Comparison of ENCODE assay signal across 8 mouse cellular contexts in the genomic region with DNA sequence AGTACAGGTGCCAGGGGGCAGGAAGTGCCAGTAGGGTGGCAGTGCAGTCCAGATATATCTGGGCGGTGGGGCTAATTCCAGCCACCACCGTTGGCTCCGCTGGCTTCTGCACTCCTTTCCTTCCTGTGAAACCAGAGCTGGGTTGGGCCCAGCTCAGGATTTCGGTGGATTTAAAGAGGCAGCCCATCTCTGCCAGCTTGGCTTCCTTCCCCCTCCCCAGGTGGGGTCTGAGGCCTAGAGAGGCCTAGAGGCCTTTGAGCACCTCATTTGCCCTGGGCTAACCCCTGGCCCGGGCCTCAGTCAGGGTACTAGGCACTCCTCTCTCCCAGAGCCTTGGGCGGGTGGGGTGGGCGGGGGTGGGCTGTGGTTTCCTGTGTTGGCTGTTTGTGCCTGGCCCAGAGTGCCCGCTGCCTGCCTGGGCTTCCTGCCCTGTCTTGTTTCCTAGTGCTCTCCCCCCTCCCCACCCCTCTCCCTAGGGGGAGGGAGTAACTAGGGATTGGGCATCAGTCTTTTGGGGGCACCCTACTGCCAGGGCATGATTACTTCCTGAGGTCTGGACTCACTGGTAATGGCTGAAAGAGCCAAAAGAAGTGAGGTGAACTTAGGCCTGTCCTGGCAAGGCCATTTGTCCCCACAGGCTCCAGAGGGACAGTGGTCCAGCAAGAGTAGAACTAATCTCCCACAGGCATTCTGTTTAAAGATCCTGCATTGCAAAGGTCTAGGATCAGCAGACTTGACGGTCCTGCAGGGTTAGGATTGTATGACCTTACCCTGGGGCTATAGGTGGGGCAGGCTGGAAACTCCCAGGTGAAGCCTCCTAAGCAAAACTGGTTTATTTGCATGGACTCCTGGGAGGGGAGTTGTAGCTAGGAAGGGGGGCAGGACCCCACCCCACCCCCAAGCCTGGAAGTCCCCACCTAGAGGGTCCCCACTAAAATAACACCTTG. TPM values are rescaled to one million over a fixed set of nuclear protein-coding genes. Genes with fewer than 3 reads are reported as not detected.
DNase-seq lines count a peak whose midpoint lies in the region; ATAC-seq lines count a peak whose summit lies in the region.

No protein-coding gene starts in this region.

- intact Hi-C loops in left cerebral cortex, postnatal 25 days (cut with DNase I), result no loop called here
- intact Hi-C loops in left cerebral cortex, postnatal 10 days (cut with DNase I), result no loop called here

- WGBS in embryonic facial prominence, embryonic 15.5 days, result 19% methylated on average over 9 of the region's 9 CpGs

- H3K9ac ChIP-seq in embryonic facial prominence, embryonic 15.5 days, result no peak overlapping the region

- no peaks in the 10 kb centered on the region for H3K9me3 ChIP-seq in embryonic facial prominence, embryonic 15.5 days (replicated peaks)

- peaks cover 98% of the 10 kb centered on the region for H3K4me1 ChIP-seq in embryonic facial prominence, embryonic 15.5 days

- ATAC-seq in embryonic facial prominence, embryonic 15.5 days (ENCODE audit: insufficient number of reproducible peaks, low FRiP score, low TSS enrichment, low read depth), result no peak
- no peak for ATAC-seq in erythroblast, adult 5-6 weeks (replicated peaks; ENCODE audit: low FRiP score, poor library complexity, severe bottlenecking)

- H3K27me3 ChIP-seq in embryonic facial prominence, embryonic 15.5 days, result no peaks in the 10 kb centered on the region

- H3K36me3 ChIP-seq in embryonic facial prominence, embryonic 15.5 days, result 0 out of 2 replicates have a peak, but pooled peaks cover 6% of the 10 kb centered on the region

- peak overlapping the region; percentile 36 for H3K4me2 ChIP-seq in embryonic facial prominence, embryonic 15.5 days (replicated peaks)

- H3K27ac ChIP-seq in embryonic facial prominence, embryonic 15.5 days (replicated peaks), result peak overlapping the region; percentile 98

- peak; percentile 26 to 49 for DNase-seq in left cerebral cortex, postnatal 25 days (ENCODE audit: low spot score in 2 of 2)
- DNase-seq in left cerebral cortex, postnatal 10 days (ENCODE audit: extremely low spot score in 1 of 2, low spot score in 2 of 2), result no peak
- DNase-seq in T-cell, adult 2 months (ENCODE audit: low spot score), result peak; percentile 45
- DNase-seq in induced T-regulatory cell, adult 2 months (ENCODE audit: low read depth), result peak; percentile 70
- DNase-seq in lung, postnatal 10 days, result peak; percentile 76
- DNase-seq in layer of hippocampus, postnatal 36 days, result no peak

- H3K4me3 ChIP-seq in embryonic facial prominence, embryonic 15.5 days (replicated peaks), result peak overlapping the region; percentile 14; the same call in 1 of the 2 replicates

RNA-seq across cellular contexts. Expression of a gene that starts 12.5 kb away (rescaled TPM):
- 10 to 100 TPM; 60.3 to 60.9 TPM for total RNA-seq in left cerebral cortex, postnatal 25 days (2021)
- 10 to 100 TPM; 85.4 to 98.1 TPM for total RNA-seq in left cerebral cortex, postnatal 10 days (2021)
- polyA plus RNA-seq in embryonic facial prominence, embryonic 15.5 days (2015; fragmentation: Nextera tagmentation; extraction: Ambion mirVana), result 21.2 and 21.8 TPM in 2 replicates
- 0.77 and 0.84 TPM in 2 replicates for total RNA-seq in erythroblast, adult 5-6 weeks (2015; ENCODE audit: low replicate concordance)
- total RNA-seq in erythroblast, adult 5-6 weeks (2017; ENCODE audit: low replicate concordance), result 0.42 and 2.8 TPM in 2 replicates
- 10 to 100 TPM; 70.9 to 75.7 TPM for total RNA-seq in layer of hippocampus, postnatal 36 days (2021)

RNA-seq across cellular contexts. Expression of a gene that starts 40.4 kb away (rescaled TPM):
- total RNA-seq in left cerebral cortex, postnatal 25 days (2021), result not detected
- total RNA-seq in left cerebral cortex, postnatal 10 days (2021), result not detected
- 2.1 and 3.3 TPM in 2 replicates for polyA plus RNA-seq in embryonic facial prominence, embryonic 15.5 days (2015; fragmentation: Nextera tagmentation; extraction: Ambion mirVana)
- not detected in 2 replicates for total RNA-seq in erythroblast, adult 5-6 weeks (2015; ENCODE audit: low replicate concordance)
- not detected in 2 replicates for total RNA-seq in erythroblast, adult 5-6 weeks (2017; ENCODE audit: low replicate concordance)
- total RNA-seq in layer of hippocampus, postnatal 36 days (2021), result not detected

RNA-seq across cellular contexts. Expression of a gene that starts 54.2 kb away (rescaled TPM):
- not detected for total RNA-seq in left cerebral cortex, postnatal 25 days (2021)
- total RNA-seq in left cerebral cortex, postnatal 10 days (2021), result not detected
- polyA plus RNA-seq in embryonic facial prominence, embryonic 15.5 days (2015; fragmentation: Nextera tagmentation; extraction: Ambion mirVana), result not detected in 2 replicates
- total RNA-seq in erythroblast, adult 5-6 weeks (2015; ENCODE audit: low replicate concordance), result not detected in 2 replicates
- not detected in 2 replicates for total RNA-seq in erythroblast, adult 5-6 weeks (2017; ENCODE audit: low replicate concordance)
- not detected for total RNA-seq in layer of hippocampus, postnatal 36 days (2021)

Comparison
In these comparisons a context has a peak if more than half of its experiments do, and no peak if none do; other contexts are left out.
1. DNase-seq: peak in left cerebral cortex, postnatal 25 days (2 of 2), T-cell, adult 2 months (single experiment), induced T-regulatory cell, adult 2 months (single experiment) and lung, postnatal 10 days (single experiment); none in left cerebral cortex, postnatal 10 days (0 of 2) and layer of hippocampus, postnatal 36 days (0 of 2).
2. RNA of a gene that starts 12.5 kb away (total RNA-seq): 85.4 to 98.1 TPM in left cerebral cortex, postnatal 10 days, 70.9 to 75.7 TPM in layer of hippocampus, postnatal 36 days and 60.3 to 60.9 TPM in left cerebral cortex, postnatal 25 days; 0.42 to 2.8 TPM in erythroblast, adult 5-6 weeks; every median in the first group is over 10 times any median in the second.